Mouse (Mus musculus) inflammation-experienced regulatory T-cells, adult 6 months (primary cell): ENCODE data around the gene Tbrg1. TPM values are rescaled to one million over a fixed set of nuclear protein-coding genes. Genes with fewer than 3 reads are reported as not detected.

Source experiments
- ATAC-seq: one replicate; pipeline ENCODE4 v1.8.0; 2017
- polyA plus RNA-seq, 3 experiments: library from polyadenylated mRNA; unstranded; fragments of 100-300 nt; shearing (Covaris generic); gene quantifications; one replicate each; pipeline ENCODE4 v1.2.1; 2017

Gene Tbrg1
- polyA plus RNA-seq, 3 experiments from 2014 or later = 190 to 216 (median 204) TPM

DNA sequence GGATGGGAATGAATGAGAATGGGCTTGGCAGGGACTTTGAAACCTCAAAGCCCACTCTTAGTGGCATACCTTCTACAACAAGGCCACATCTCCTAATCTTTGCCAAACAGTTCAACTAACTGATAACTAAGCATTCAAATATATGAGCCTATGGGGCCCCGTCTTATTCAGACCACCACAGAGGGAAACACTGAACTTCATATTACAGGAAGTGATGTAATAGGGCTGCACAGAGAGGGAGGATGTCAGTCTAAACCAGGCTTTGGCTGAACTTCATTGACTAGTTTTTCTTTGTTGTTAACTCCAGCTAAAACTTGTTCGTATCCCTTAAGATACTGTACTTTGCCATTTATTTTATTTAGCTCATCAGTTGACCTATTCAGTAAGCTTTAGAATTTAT lies 27.2 kb downstream of the Tbrg1 start:
- ATAC-seq = no peak

DNA sequence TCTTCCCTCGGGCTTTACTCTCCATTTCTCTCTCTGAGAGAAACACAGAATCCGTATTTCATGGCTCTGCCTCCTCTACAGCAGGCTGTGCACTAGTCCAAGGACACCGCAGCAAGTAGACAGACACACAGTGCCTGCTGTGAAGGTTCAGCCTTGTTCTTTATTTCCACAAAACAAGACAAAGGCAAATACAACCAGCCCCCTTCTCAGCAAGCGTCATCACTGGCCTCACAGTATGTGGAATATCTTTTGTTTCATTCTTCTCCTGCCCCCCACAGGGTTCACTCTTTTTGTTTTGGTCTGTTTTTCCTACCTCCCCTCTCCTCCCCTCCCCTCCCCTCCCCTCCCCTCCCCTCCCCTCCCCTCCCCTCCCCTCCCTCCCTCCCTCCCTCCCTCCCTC lies 28.5 kb downstream of the Tbrg1 start:
- no peak for ATAC-seq

DNA sequence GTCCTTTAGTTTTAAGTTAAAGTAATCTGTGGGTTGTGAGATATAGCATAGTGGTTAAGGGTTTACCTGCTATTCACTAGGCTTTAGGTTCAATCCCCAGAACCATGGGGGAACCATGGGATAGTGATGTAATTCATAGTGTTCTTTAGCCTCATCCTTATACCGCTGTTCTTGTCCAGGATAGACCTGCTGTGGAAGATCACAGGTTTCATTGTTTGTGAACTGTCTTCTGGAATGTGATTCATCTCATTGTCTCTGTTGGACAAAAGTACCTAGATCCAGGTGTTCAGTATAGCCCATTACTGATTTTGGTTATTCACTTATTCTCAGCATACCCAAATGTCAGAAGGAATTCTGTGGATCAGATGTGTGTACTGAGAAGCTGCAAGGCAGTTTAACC lies 29.8 kb downstream of the Tbrg1 start:
- no peak for ATAC-seq

DNA sequence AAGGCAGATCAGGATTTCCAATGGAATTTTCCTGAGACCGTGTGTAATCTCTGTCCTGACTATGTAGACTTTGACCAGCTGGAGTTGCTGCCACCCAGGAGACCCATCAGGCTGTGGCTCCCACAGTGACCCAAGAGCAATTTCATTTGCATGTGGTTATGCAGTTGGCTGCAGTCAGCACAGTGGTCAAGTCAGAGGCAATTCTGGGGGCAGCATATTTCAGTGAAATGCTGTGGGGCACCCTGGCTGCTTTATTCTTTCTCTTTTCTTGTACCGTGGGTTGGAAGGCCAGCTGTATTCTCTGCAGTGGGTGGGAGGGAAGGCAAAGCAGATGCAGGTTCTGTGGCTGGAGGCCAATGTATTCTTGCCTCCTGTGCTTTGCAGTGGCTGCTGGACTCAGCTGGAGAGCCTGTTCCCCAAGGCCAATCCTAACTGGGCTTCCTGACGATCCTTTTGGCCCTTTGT lies 31.0 kb downstream of the Tbrg1 start:
- ATAC-seq = no peak

DNA sequence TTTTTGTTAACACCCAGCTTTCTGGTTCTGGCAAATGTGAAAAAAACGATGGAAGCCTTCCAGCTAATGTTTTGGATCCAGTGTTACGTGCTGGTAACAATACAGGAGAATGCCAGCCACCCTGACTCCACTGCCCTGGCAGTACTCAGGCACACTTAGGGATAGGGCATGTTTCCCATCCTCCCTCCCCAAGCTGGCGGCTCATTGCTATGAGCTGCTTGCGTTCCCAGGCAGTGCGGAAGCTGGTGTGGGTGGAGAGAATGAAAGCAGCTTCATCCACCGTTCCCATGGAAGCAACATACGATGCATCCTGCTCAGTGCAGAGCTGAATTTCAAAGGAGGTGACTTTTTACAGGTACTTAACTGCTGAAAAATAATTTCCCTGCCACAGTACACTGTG lies 31.5 kb downstream of the Tbrg1 start:
- ATAC-seq = no peak

DNA sequence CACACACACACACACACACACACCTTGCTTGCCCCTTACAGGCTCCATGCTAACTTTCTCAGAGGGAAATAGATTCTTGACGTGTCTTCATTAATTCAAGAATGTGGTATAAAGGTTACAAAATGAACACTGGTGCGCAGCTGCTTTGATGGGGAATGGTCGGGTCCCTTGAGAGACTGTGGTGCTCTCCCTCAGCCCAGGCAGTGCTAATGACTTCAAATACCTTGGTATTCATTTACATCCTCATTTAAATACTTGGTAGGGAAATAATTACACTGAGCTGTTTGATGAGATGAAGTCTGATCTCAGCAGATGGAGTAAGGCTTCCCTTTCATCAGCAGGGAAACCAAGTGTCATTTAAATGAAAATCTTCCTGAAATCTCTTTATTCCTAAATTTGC lies 32.0 kb downstream of the Tbrg1 start:
- ATAC-seq = peak; percentile 25

DNA sequence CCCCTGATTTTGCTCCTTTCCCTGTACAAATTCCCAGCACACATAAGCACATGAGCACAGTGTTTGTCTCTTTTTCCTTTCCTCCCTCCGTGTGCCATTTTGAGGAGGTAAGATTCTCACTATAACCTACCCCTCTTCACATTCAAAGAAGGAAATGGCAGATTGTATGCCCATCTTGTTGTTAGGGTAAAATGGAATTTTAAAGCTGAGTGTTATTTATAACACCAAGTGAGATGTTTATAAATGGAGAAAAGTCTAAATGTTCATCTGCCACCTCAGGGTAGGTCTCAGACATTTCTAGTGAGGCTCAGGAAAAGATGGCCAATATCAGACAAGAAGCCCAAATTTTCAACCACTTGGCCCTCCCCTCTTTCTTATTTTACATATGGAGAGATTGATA lies 32.6 kb downstream of the Tbrg1 start:
- no peak for ATAC-seq

DNA sequence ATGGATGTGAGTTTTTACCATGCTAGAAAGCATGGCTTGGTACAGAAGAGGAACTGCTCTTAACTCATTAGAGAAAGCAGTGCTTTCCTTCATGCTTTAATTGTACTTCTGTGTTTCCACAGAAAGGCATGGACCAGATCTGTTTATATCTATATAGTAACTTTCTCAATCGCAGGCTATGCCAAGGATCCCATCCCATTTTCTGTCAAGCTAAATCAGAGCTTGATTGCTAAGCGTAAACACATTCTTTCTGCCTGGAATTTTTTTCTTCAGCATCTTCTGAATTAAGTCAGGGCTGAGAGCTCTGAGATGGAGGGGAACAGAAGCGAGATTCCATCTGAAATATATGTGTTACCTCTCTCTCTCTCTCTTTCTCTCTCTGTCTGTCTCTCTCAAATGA lies 33.1 kb downstream of the Tbrg1 start:
- ATAC-seq = no peak

DNA sequence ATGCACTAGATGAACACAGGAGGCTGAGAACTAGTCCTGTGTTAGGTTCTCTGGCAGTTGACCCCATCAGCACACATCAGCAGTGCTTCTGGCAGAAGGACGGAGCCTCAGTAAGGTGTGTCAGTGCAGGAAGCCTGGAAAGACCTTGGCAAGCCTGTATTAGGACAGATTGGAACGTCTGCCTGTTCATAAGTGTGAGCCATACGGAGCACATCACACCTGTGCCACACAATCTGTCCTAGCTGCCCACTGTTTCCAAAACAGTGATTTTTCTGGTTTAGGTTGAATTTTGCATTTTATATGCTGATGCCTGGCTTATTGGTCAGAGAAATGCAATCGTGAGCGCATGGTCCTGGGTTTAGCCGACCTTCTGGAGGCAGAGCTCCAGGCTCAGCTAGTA lies 35.8 kb downstream of the Tbrg1 start:
- ATAC-seq = no peak

DNA sequence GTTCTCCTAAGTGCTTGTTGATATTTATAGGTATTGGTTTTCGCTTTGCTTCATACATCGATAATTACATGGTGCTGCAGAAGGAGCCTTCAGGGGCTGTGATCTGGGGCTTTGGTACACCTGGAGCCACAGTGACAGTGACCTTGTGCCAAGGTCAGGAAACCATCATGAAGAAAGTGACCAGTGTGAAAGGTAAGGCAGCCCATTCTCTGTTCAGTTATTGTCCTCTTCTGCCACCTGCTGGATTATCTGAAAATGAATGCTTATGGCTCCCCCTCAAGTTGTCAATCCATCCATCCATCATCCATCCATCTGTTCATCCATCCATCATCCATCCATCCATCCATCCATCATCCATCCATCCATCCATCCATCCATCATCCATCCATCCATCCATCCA lies 40.3 kb downstream of the Tbrg1 start:
- ATAC-seq = no peak

DNA sequence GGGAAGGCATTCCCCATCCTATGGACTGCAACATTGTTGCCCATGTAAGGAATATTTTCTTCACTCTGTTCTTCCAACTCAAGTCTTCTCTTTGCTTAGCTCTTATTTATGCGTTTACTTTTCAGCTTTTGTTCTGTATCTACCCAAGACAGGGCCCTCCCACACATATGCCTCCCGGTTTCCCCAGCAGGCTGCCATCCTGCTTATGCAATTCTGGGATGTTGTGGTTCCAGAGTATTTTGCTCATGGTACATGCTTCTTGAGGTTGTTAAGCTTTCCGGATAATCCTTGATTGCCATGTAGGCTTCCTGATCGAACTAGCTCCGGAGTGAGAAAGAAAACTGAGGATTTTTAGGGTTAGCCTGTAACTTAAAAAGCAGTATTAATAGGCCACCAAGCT lies 41.9 kb downstream of the Tbrg1 start:
- no peak for ATAC-seq

DNA sequence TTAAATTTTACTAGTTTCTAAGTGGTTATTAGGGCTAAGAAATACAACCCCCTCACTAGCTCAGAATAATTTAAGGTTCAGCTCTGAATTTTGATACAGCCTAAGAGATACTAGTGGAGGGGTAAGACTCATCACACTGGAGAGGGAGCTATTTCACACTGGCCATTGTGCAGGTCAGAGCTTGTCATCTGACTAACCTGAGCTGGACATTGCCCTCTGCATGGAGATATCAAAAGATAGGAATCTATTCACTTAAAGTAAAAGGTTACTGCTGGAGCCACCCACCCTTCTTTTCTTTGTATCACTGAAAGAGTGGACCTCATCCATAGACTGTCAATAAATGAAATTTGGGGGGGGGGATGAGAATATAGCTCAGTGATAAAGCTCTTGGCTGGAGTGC lies 42.8 kb downstream of the Tbrg1 start:
- ATAC-seq = peak; percentile 1

DNA sequence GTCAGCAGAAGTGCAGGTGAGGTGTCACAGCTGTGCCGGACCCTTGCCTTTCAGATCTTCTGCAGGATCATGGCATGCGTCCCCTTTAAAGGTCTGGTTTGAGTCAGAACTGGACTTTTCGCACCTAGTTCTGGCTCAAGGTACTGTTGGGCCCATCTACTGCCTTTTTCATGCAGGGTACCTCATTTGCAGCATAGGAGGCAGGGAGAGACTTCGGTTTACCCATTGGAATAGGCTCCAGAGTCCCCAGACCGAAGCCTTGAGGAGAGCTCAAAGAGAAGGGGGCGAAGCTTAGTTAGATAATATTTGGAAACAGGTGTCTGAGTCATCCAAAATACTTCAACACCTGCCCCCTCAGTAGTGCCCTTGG lies 43.2 kb downstream of the Tbrg1 start:
- ATAC-seq = peak; percentile 13

DNA sequence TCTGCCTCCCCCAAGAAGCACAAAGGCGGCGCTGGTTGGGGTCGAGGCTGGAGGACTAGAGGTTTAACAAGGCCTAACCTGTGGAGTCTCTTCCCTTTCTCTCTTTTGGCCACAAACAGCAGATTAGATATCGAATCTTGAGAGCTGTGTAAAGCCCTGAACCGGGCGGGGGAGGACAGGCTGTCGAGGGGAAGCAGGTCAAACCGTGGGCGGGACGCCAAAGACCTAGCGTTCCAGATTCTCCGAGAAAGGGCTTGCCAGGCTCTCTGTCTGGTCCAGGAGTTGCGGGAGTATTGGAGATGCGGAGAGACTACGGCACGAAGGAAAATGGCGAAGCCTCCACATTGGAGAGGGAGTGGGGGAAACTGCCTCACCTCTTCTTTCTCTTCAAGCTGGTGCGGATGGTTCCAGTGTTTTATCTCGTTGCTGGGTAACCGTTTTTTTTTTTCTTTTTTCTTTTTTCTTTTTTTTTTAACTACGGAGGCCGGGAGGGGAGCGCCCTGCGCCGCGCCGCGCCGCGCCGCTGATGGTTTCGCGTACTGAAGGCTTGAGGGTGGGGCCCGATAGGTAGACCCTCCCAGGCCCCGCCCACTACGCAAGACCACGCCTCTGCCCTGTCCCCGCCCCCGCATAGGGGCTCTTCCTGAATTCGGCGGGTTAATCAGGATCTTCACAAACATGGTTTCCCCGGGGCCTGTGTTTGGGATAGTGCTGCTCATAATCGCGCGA lies 43.8 kb downstream of the Tbrg1 start, which contains the start of gene Spa17:
TSS of gene Spa17 (minus strand) at position 541 of the 729 bp plus-strand sequence.
- peak; percentile 89 for ATAC-seq

DNA sequence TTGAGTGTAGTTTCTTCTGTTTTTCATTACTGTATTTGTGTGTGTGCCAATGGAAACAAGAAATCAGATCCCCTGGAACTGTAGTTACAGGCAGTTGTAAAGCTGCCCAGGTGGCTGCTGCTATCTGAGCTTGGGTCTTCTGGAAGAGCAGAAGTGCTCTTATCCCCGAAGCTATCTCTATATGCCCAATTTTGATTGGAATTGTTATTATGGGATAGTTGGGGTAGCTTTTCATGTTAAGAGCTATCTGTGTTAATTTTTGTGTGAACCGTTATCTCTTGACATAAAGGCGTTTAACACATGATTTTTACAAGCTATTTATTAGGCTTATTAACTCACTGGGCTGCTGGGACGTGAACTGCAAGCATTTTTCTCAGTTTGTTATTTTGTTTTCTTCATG lies 47.6 kb downstream of the Tbrg1 start:
- no peak for ATAC-seq

DNA sequence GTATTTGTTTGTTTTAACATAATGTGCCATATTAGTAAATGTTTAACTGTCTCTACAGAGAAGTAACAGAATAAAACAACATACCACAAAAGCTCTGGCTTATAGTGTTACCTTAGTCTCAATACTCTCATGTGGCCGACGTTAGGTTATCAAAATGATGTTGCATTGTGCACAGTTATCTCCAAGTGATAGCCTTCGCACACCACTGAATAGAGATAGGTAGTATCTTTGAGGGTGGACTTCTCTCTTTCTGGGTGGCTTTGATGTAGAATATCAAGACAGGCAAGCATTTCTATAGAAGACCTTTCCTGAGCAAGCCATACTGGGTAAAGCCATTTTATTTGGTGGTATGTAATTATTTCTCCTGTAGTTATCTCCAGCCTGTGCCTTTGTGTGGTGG lies 52.0 kb downstream of the Tbrg1 start:
- no peak for ATAC-seq

DNA sequence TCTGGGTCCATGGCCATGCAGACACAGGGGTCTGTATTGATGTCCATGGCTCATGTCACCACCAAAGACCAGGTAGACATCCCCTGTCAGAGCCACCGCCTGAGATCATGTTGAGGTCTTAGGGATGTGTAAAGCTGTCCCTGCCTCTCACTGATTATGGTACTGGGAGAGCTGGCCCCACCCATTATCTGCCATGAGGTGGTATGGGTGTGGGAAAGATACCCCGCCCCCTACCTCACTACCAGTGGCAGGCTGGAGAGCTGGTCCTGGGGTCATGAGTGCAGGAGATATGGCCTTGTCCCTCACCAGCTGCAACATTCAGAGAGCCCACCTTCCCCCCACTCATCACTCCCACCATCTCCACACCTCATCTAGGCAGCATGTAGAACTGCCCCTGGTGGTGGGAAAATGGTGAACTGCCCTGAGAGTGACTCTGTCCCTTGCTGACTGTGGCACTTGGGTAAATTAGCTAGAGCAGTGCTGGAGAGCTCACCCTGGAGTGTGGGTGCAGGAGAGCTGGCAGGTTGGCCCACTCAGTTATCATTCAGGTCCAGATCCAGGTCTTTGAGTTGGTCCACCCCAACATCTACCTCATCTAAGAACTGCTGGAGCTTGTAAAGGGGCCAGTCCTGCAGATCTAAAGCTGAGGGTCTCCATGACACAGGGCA lies 56.4 kb downstream of the Tbrg1 start:
- ATAC-seq = no peak

Other genes starting within 250 kb of the Tbrg1 start
- gene Robo3, start 224.1 kb downstream of the Tbrg1 start, polyA plus RNA-seq = not detected
- gene Msantd2, start 168.0 kb downstream of the Tbrg1 start, polyA plus RNA-seq = 10 to 100 TPM in 2 of 3 experiments, 1 to 10 TPM in 1; 5.3 to 16.0 (median 11.6) TPM
- gene Esam, start 129.2 kb downstream of the Tbrg1 start, polyA plus RNA-seq = under 1 TPM in 1 of 3 experiments, not detected in 2; 0.69 TPM
- under 1 TPM in 1 of 3 experiments, not detected in 2; 0.54 TPM for gene Vsig2, start 118.1 kb downstream of the Tbrg1 start, polyA plus RNA-seq
- gene Nrgn, start 104.4 kb downstream of the Tbrg1 start, polyA plus RNA-seq = 10 to 100 TPM in 1 of 3 experiments, under 1 TPM in 1, not detected in 1; 0.58 to 21.3 TPM
- 10 to 100 TPM; 11.7 to 19.8 (median 13.9) TPM for gene Siae, start 101.6 kb downstream of the Tbrg1 start, polyA plus RNA-seq
- gene Spa17, start 43.6 kb downstream of the Tbrg1 start, polyA plus RNA-seq = 1 to 10 TPM in 2 of 3 experiments, not detected in 1; 1.2 to 1.4 TPM
- gene Panx3, start 11.9 kb upstream of the Tbrg1 start, polyA plus RNA-seq = not detected
- not detected for gene Olfr160, start 58.9 kb upstream of the Tbrg1 start, polyA plus RNA-seq
- gene Olfr874, start 87.8 kb upstream of the Tbrg1 start, polyA plus RNA-seq = not detected
- not detected for gene Olfr875, start 114.5 kb upstream of the Tbrg1 start, polyA plus RNA-seq
- not detected for gene Olfr876, start 145.7 kb upstream of the Tbrg1 start, polyA plus RNA-seq
- under 1 TPM in 1 of 3 experiments, not detected in 2; 0.20 TPM for gene Olfr877, start 197.0 kb upstream of the Tbrg1 start, polyA plus RNA-seq
- gene Olfr145, start 239.4 kb upstream of the Tbrg1 start, polyA plus RNA-seq = not detected